Mouse (Mus musculus): ENCODE measurements around the gene Sh3pxd2a.
"Not testable (repeated sequence)": the region's sequence is repeated elsewhere in the genome, so short reads cannot be mapped to it uniquely, and the experiment has no call there.

The Sh3pxd2a gene

DNA sequence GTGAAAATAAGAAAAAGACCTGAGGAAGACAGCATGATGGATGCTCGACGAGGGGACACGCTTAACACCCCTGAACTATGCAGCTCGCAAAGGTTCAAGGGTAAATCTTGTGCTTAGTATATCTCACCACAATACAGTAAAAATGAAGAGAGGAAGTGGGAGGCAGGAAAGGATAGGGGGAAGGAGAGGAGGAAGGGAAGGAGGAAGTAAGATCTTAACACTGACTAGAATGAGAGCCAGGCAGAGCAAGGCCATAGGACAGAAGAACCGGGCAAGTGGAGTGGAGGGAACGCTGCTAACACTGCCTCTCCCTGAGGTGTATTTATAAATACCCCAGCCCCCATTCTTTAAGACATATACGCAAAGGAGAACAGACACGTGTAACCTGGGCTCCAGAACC is 58.7 kb downstream of the Sh3pxd2a start:
- no peak for DNase-seq

DNA sequence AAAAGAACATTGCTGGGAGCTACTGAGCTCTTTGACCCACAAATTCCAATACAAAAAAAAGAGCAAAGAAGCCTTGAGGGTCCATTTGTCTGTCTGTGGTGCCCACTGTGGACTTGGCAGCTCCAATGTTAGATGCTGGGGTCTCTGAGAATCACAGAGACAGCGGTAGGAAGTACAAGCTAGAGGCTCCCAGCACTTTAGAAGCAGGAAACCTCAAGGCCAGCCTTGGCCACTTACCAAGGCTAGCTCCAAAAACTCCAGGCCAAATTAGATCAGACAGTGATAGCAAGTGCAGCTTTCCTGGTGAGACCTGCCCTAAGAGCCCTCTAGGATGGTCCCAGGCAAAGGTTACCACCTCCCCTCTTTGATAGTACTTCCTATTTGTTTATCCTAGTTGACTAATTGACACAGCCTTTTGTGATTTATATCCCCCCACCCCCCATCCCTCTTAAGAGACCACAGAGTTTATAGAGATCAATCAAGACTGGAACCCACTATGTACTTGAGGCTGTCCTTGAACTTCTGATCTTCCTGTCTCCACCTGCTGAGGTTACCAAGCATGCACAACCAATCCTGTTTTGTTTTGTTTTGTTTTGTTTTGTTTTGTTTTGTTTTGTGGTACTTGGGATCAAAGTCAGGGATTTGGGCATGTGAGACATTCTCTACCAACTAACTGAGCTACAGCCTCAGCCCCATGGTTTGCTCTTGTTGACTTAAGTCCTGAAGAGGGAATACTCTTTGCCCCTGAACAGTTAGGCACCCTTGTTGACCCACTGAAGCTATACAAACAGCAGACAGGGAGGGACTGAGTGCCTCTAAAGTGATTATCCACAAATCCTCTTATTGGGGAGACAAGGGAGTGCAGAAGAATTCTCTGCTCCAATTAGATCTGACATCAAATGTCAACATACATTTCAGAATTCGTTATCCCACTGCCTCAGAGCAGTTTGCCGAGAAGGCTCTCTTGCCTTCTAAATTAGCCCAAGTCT is 60.5 kb downstream of the Sh3pxd2a start:
- DNase-seq: no peak

DNA sequence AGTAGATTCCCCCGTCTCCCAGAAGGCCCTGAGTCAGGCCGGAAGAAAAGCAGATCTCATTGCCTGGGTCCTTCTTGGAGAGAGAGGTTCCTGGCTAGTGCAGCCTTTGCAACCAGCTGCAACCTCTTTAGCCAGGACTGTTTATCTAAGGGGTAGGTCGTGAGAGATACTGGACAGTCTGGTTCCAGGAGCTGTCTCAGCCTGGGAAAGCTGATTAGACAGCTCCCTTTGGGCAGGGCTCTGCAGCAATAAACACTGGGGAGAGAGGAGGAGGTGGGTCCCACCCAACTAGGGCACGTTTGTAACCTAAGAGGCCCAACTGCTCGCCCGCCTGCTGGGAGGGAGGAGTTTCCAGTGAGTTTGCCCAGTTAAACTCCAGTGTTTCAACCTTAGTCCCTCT is 61.2 kb downstream of the Sh3pxd2a start:
- no peak for DNase-seq

DNA sequence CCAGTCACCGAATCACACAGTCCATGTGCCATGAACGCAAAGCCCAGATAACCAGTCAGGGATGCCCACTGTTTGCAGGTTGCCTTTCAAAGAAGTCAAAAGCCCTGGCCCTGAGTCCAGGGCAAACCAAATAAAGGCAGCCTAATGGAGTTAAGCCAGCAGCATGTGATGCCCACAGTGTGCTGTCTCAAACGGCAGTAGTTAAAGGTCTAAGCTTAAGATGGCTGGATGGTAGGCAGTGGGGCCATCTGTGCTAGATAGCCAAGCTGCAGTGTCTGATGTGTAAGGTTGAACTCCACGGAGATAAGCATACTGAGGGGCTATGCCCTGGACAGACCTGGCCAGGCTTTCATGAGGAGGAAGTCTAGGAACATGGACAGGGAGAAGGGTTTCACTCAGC is 61.7 kb downstream of the Sh3pxd2a start:
- no peak for DNase-seq

DNA sequence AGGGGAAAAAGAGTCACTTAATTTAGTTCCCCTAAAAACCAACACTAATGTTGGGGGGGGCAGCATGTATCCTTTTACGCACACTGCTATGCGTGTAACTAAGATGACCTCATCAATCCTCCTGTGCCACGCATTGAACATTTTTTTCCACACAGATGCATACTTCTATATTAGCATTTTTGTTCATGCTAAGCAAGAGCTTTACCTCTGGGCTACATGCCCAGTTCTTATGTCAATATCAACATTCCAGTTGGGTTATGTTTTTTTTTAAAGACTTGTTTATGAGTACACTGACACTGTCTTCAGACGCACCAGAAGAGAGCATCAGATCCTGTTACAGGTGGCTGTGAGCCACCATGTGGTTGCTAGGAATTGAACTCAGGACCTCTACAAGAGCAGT is 64.5 kb downstream of the Sh3pxd2a start:
- DNase-seq: no peak

DNA sequence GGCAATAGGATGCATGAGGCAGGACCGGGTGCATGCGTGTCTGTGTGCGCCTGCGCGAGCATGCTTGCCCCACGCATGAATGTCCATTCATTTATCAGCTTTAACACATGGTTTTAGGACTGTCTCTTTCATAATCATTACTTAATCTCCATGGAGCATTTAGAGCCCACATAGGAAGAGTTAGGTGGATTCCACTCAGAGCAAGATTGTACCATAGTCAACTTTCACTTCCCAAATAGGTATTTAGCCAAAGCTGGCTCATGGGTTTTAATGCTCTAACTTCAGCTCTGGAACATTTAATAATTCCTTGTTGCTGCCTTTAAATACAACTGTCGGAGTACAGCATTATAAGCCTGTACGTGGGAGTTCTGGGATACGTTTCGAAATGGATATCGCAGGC is 65.2 kb downstream of the Sh3pxd2a start:
- no peak for DNase-seq

DNA sequence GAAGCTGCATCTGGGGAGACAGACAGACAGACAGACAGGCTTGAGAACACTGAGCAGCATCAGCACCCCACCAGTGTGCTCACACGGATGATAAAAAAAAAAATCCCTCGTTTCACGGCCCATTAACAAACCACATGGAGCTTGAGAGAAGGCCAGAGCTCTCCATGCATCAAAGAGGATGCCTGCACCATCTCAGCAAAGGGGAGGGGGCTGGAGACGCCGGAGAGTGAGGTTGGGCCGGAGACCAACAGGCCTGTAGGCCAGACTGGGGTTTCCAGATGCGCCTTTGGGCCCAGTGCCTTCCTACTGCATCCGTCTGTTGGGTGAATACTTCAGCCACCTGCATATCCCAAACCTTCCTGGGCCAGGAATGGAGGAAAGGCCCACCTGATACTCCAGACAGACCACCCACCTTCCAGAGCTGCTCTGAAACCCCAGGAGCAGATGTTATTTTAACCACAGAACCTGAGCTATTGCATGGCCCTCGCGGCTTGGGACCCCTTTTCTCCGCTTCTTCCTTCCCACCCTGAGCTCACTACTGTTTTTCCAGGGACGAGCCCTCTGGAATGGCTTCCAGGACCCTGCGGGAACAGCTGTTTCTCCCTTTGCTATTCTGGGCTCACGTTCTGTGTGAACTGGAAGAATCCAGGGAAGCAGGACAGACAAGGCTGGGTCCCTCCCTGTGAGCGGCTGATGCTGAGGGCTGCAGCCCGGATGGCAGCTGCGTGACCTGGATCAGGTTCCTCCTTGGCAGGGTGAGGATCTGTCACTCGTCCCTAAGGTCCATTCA is 66.1 kb downstream of the Sh3pxd2a start:
- no peak for DNase-seq

DNA sequence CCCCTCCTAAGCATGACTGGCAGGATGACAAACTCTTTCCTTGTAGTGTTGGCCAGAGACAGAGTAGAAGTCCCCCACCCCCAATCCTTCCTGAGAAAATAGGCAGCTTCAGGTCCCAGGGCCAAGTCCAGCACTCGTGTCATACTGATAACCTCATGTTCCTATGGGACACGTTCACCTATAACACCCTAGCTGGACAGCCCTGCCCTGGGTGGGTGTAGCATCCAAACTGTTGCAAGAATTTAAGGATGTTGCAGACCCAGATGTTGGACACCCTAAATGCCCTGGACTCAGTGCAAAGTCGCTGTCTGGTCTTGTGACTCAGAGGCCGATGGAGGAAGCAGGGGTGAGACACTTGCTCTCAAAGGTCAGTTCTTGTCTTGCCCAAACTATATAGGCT is 68.9 kb downstream of the Sh3pxd2a start:
- no peak for DNase-seq

DNA sequence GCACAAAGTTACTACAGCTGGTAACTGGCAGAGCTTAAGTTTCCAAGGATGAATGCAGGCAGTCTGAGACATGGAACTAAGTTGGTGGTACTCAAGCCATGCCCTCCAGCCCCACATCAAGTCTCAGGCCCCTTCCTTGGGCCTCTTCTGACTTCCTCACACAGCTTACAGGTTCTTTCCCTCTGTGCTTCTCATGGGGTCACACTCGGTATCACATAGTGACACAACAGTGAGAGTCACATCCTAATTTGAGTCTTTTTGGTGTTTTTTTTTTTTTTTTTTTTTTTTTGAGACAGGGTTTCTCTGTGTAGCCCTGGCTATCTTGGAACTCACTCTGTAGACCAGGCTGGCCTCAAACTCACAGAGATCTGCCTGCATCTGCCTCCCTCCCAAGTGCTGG is 69.4 kb downstream of the Sh3pxd2a start:
- not testable (repeated sequence) for DNase-seq

DNA sequence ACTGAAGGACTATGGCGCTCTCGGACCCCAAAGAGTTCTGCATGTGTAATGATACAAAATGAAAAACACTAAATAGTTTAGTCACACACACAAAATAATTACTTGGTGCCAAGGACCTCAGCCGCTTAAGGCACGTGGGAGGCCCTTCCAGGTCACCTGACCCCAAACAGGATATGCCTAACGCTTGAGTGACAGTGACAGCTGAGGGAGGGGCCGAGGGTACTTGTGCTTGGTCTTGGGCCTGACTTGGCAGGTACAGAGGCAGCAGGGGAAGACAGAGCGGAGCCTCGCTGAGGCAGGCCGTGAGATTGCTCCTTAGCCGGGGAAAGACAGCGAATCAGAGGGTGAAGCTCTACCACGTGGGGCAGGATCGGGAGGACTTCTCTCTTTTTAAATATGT is 73.3 kb downstream of the Sh3pxd2a start:
- no peak for DNase-seq

DNA sequence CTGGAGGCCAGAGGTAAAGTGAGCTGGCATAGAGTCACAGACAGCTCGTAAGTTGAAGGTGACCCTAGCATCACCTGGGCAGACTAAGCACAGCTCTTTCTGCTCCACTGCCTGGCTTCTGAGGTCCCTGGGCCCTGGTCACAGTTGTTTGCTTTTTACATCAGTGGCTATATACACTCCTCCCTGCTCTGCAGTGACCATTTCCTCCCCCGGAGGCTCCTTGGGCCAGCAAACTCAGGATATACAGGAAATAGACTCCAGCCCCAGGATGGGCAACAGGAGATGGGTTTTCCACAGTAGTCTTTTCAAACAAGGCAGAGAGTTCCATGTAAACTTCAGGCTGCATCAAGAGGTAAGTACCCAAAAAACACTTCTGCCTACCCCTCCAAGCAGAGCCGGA is 76.3 kb downstream of the Sh3pxd2a start:
- DNase-seq: peak; percentile 27 to 61

DNA sequence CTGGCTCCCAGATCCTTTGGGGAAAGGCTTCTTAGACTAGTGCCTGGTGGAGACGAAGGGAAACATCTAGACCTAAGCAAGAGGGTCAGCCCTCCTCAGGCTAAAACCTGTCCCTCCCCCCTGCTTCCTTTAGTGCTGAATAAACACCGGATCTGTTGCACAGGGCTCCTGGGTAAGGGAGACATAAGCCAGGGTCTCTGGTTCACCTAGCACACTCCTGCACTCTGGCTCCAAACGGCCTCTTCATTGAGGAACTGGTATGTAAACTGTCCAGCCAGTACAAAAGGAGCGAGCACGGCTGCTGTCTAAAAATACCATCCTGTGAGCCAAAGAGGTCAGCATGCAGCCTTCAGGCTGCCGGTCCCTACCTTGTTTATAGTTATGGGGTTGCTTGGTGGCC is 76.8 kb downstream of the Sh3pxd2a start:
- DNase-seq: no peak

DNA sequence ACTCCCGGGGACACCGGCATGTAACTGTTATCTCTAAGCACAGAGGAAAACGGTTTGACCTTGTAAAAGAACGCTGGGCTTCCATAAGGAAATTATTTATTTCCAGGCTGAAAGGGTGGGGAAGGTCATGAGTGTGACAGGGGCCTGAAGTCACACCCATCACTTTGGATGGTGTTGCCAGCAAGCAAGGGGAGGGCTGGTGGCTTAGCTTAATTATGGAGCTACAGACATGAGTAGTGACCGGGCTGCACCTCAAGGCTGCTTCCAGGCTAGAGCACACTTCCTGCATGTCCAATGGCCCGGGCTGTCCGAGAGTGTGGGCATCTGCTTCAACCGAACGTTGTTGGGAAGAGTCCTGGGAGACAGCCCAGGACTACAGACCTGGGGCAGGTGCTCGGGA is 78.2 kb downstream of the Sh3pxd2a start:
- DNase-seq: peak; percentile 18 to 50

DNA sequence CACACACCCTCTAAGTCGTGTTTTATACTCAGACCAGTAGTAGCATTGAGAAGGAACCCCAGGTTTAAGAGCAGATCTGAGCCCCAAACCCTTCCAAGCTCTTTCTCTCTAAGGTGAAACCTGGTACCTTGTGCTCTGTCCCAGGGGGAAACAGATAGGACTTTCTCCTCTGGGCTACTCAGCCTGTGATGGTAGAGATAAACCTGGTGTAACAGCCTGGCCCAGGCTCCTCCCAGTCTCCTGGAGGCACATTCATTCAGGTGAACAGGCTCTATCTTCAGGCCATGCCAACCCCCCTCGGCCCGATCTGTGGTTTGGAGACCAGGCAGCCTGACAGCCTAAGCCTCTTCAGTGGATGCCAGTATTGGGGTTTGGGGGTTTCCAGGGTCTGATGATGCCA is 79.6 kb downstream of the Sh3pxd2a start:
- DNase-seq: no peak

DNA sequence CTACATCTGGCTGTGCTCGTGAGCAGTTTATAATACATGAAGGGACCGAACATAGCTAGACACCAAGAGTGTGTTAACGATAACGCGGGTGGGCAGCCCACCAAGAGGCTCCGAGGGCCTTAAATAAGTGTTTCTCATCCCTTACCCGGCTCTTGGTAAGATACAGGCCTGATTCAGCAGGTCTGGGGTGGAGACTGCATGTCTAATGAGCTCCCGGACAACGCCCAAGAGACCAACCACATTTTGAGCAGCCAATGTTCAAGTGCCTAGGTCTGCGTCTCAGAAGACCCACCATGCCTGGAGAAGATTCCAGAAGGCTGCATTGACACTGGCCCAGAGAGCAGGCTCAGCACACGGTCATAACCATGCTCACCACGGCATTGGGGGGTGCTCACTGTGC is 80.2 kb downstream of the Sh3pxd2a start:
- DNase-seq: no peak

DNA sequence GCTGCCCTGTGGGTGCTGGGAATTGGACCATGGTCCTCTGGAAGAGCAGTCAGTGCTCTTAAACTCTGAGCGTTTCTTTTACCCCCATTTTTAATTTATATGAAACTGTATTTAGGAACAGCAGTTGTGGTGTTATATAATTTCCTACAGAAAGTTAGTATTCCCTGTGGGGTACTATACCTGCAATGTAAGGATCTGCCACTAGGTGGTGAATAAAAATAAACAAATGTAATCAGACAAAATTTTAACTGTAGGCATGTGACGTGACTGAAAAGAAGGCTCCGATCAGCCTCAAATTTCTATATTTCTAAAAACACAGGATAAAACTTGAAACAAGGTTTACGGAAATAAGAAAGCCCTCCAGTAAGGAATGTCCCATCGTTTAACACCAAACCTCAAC is 81.9 kb downstream of the Sh3pxd2a start:
- DNase-seq: no peak

DNA sequence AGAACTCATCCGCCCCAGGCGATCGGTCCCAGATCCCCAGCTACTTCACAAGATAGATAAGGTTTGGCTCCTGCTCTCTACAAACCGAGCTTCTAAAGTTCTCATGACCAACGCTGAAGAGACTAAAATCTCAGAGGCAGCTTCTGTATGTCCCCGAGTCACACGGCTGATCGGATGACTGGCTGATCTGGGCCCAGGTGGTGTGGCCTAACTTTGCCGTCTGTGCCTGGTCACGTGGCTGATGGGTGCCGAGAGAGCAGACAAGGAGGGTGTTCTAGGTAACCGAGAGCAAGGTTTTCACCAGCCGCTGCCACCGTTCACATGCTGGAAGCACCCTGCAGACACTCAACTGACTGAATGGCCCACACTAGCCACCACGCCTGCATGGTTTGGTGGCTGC is 83.2 kb downstream of the Sh3pxd2a start:
- DNase-seq: no peak

DNA sequence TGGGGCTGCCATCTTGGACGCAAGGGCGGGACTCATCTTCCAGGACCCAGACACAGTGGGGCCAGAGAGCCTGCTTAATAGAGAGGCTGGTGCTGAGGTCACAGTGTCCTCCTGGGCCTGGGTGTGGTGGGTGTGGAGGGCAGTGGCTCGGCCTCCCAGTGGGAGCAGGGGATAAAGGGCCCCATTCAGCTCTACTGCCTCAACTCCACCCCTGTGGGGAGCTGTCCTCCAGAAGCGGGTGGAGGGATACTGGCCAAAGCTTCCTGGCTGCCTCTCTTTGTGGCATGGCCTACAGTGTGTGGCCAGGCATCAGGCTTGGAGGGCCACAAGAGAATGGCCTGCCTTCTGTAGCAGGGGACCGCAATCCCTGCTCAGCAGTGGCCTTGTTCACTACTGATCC is 85.1 kb downstream of the Sh3pxd2a start:
- no peak for DNase-seq

DNA sequence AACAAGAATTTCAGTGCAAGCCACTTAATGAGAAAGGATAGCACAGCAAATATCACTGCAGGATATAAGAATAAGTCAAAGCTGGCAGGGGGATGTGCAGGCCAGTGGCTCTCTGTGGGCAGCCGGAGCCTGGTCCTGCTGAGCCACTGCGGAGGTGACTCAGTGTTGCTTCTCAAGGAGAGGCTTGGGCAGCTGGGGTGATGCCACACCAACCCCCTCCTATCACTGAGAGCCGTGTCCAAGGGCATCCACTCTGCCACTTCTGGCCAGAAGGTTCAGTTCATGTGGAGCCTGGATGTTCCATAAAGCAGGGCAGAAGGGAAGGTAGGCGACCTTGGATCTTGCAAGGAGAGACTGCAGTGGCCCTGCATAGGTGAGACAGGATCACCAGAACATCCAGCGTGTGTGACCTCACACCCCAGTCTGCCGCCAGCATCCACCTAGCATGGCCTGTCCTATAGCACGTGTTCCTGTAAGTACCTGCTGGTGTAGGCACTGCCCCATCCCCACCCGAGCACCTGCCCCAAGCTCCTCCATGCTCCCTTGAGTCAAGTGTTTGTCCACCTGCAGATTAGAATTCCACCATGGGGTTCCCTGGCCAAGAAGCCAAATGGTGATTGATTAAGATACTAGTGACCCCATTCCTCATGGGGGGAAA is 89.2 kb downstream of the Sh3pxd2a start:
- no peak for DNase-seq

DNA sequence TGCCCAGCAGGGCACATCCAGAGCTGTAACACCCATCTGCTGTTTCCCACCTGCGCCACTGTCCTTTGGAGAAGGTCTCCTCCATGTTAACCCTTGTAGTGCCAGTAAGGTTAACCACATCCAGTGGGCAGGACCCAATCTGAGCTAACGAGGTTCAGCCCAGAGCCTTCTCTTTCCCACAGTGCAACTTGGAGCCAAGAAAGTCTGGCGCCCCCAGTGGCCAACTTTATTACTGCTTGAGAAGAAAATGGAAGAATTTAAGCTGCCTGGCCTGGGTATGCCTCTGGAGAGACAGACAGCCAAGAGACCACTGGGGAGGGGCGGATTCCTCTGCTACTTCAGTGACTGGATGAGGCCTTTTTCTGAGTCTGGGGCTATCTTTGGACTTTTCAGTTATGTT is 89.8 kb downstream of the Sh3pxd2a start:
- peak; percentile 45 to 75 for DNase-seq

DNA sequence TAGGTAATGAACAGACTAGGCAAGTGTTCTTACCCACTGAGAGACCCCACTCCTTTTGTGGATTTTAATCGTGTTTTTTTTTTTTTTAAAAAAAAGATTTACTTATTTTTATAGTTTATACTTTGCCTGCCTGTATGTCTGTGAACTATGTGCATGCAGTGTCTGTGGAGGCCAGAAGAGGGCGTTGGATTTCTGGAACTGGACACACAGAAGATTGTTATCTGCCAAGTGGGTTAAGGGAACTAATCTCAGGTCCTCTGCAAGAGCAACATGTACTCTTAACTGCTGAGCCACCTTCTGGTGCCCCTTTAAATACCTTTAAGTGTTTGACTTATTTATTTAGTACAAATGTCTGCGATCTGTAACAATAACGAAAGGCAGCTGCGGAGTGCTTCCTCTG is 92.2 kb downstream of the Sh3pxd2a start:
- no peak for DNase-seq

DNA sequence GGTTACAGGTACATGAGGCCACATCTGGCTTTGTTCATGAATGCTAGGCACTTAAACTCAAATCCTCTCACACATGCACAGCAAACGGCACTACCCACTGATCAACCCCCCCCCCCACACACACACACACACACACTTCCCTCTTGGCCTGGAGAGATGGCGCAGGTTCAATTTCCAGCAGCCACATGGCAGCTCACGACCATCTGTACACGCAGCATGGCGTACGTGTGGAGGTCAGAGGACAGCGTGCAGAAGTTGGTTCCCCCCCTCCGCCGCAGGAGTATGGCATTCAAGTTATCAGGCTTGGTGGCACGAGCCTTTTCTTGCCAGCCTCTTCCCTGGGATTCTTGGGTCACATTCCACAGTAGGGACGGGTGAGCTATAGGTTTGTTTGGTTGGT is 92.7 kb downstream of the Sh3pxd2a start:
- no peak for DNase-seq

DNA sequence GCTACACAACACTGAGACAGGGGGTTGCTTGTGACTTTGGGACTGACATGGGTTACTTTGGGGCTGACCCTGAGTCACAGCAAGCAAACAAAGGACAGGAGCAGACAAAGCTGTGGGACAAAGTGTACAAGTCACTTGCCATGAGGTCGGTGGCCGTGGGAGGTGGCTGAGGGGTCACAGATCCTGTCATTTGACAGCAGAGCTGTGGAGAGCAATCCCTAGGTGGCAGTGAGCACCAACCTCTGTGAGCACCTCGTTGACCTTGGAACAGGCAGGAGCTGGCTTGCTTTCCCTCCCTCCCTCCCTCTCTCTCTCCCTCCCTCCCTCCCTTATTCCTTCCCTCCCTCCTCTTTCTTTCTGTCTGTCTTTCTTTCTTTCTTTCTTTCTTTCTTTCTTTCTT is 95.2 kb downstream of the Sh3pxd2a start:
- no peak for DNase-seq

Data from kidney, postnatal 25 days (tissue).